Mouse (Mus musculus) adrenal gland, adult 10 weeks (tissue): Measurements from ENCODE around the gene Nop16. TPM values are rescaled to one million over a fixed set of nuclear protein-coding genes. Genes with fewer than 3 reads are reported as not detected.

Source experiments
- polyA plus RNA-seq: library from polyadenylated mRNA; stranded (reverse); fragments of 350-450 nt; fragmentation: Illumina TruSeq; extraction: RNeasy Lipid Tissue Mini Kit (QIAGEN cat#74804); gene quantifications from one replicate; pipeline ENCODE4 v1.2.3, GENCODE M21; 2014; ENCODE audit warnings: low read depth, low replicate concordance

Nop16 gene
- 22.6 TPM for polyA plus RNA-seq

GRCm38 (mm10) chr13:54589996-54590951 lies at the start of gene Nop16, which contains the start of gene Higd2a:
Nop16 (minus strand) TSS chr13:54590090.
Higd2a (plus strand) TSS chr13:54590207.

GRCm38 (mm10) chr13:54621155-54621932 lies 31.5 kb upstream of the Nop16 start, which contains the start of gene Faf2:
Faf2 (plus strand) TSS chr13:54621784.

GRCm38 (mm10) chr13:54610972-54611754 lies 21.3 kb upstream of the Nop16 start, which contains the start of gene Cltb:
Cltb (minus strand) TSS chr13:54611344.

GRCm38 (mm10) chr13:54574854-54575481 lies 14.9 kb downstream of the Nop16 start, which contains the start of gene Arl10:
Arl10 (plus strand) TSS chr13:54575015.

GRCm38 (mm10) chr13:54565201-54565581 lies 24.7 kb downstream of the Nop16 start, which contains the start of gene 4833439L19Rik:
4833439L19Rik (minus strand) TSS chr13:54565435.

Other genes starting within 250 kb of the Nop16 start
- 35.2 TPM for gene Cplx2, start 218.7 kb downstream of the Nop16 start, polyA plus RNA-seq
- gene Thoc3, start 121.2 kb downstream of the Nop16 start, polyA plus RNA-seq, result 10.6 TPM
- 24.1 TPM for gene Simc1, start 86.3 kb downstream of the Nop16 start, polyA plus RNA-seq
- 191 TPM for gene 4833439L19Rik, start 24.7 kb downstream of the Nop16 start, polyA plus RNA-seq
- 12.9 TPM for gene Arl10, start 15.1 kb downstream of the Nop16 start, polyA plus RNA-seq
- 25.3 TPM for gene Higd2a, start 117 bp upstream of the Nop16 start, polyA plus RNA-seq
- gene Cltb, start 21.3 kb upstream of the Nop16 start, polyA plus RNA-seq, result 13.5 TPM
- 49.5 TPM for gene Faf2, start 31.7 kb upstream of the Nop16 start, polyA plus RNA-seq
- gene Rnf44, start 103.8 kb upstream of the Nop16 start, polyA plus RNA-seq, result 32.8 TPM
- not detected for gene Cdhr2, start 111.4 kb upstream of the Nop16 start, polyA plus RNA-seq
- gene Gprin1, start 159.8 kb upstream of the Nop16 start, polyA plus RNA-seq, result 0.87 TPM
- not detected for gene Sncb, start 176.5 kb upstream of the Nop16 start, polyA plus RNA-seq
- gene Eif4e1b, start 193.9 kb upstream of the Nop16 start, polyA plus RNA-seq, result not detected
- 4.6 TPM for gene Tspan17, start 199.3 kb upstream of the Nop16 start, polyA plus RNA-seq